Mouse (Mus musculus) stomach, embryonic 15.5 days (tissue): ENCODE measurements around the gene Spop. TPM values are rescaled to one million over a fixed set of nuclear protein-coding genes. Genes with fewer than 3 reads are reported as not detected.
"Not testable (repeated sequence)": the region's sequence is repeated elsewhere in the genome, so short reads cannot be mapped to it uniquely, and the experiment has no call there.

Experiments used
- ATAC-seq: fragments of 200-750 bp; cut with Nextera tagmentation; 2 replicates; pipeline ENCODE4 v1.8.0; 2017; ENCODE audit warnings: low read depth, moderate number of reproducible peaks, moderate TSS enrichment; ENCODE audit not compliant: insufficient read depth, low FRiP score
- H3K27ac ChIP-seq: fragments of 300-500 bp; sonication (generic); 2 replicates; pipeline ENCODE4 v1.5.1; 2015; ENCODE audit warnings: mild to moderate bottlenecking, inconsistent platforms
- H3K27me3 ChIP-seq: fragments of 300-500 bp; sonication (generic); replicated peaks from 2 replicates; pipeline ENCODE4 v1.6.1; 2015; ENCODE audit warnings: inconsistent platforms
- H3K36me3 ChIP-seq: fragments of 300-500 bp; sonication (generic); 2 replicates; pipeline ENCODE4 v1.6.1; 2015; ENCODE audit warnings: inconsistent platforms
- H3K4me1 ChIP-seq: fragments of 300-500 bp; sonication (generic); 2 replicates; pipeline ENCODE4 v1.6.1; 2015; ENCODE audit warnings: inconsistent platforms
- H3K4me2 ChIP-seq: fragments of 300-500 bp; sonication (generic); 2 replicates; pipeline ENCODE4 v1.6.1; 2015; ENCODE audit warnings: mild to moderate bottlenecking, inconsistent platforms
- H3K4me3 ChIP-seq: fragments of 300-500 bp; sonication (generic); replicated peaks from 2 replicates; pipeline ENCODE4 v1.5.1; 2015; ENCODE audit warnings: inconsistent platforms
- H3K9ac ChIP-seq: fragments of 300-500 bp; sonication (generic); 2 replicates; pipeline ENCODE4 v1.6.1; 2015; ENCODE audit warnings: inconsistent platforms
- H3K9me3 ChIP-seq: fragments of 300-500 bp; sonication (generic); 2 replicates; pipeline ENCODE4 v1.6.1; 2016; ENCODE audit warnings: inconsistent platforms
- WGBS: fragments of 180-500 bp; shearing (Covaris S2); methylation state at CpG from one replicate; pipeline ENCODE4 v1.1.7; 2015; 5-methylcytosine and 5-hydroxymethylcytosine counted together
- polyA plus RNA-seq: library from polyadenylated mRNA; unstranded; fragments of >200 nt; fragmentation: Nextera tagmentation; extraction: Ambion mirVana; gene quantifications from 2 replicates; pipeline ENCODE4 v1.2.1, GENCODE M21; 2015

Spop gene
- polyA plus RNA-seq, 1 experiment from 2014 or later, result 142 TPM

GRCm38 (mm10) chr11:95405771-95406170 is 8.1 kb upstream of the Spop start:
- Histone ChIP-seq H3K4me1 (0 out of 2 replicates have a peak, but pooled peaks cover 3% of the 10 kb centered on the region), H3K9ac (no peak overlapping the region), H3K27me3 (no peaks in the 10 kb centered on the region), H3K4me3 (no peak overlapping the region), H3K9me3 (no peaks in the 10 kb centered on the region), H3K36me3 (no peaks in the 10 kb centered on the region), H3K27ac (no peak overlapping the region), H3K4me2 (no peak overlapping the region)
- no peak for ATAC-seq
- whole genome bisulfite sequencing, result 72% methylated on average over 4 of the region's 4 CpGs

GRCm38 (mm10) chr11:95406398-95406797 is 7.5 kb upstream of the Spop start:
- not testable (repeated sequence) for H3K27me3 ChIP-seq, ATAC-seq, H3K36me3 ChIP-seq, H3K27ac ChIP-seq, H3K4me1 ChIP-seq, H3K9me3 ChIP-seq, H3K4me3 ChIP-seq, H3K4me2 ChIP-seq, H3K9ac ChIP-seq
- 83% methylated on average over 5 of the region's 5 CpGs for WGBS

GRCm38 (mm10) chr11:95409450-95410112 is 4.3 kb upstream of the Spop start:
- H3K27me3 ChIP-seq, result no peaks in the 10 kb centered on the region
- H3K4me2 ChIP-seq, result no peak overlapping the region
- H3K9me3 ChIP-seq, result no peaks in the 10 kb centered on the region
- ATAC-seq, result no peak
- no peaks in the 10 kb centered on the region for H3K36me3 ChIP-seq
- no peak overlapping the region for H3K27ac ChIP-seq
- no peak overlapping the region for H3K9ac ChIP-seq
- 81% methylated on average over 10 of the region's 10 CpGs for WGBS
- H3K4me3 ChIP-seq, result no peak overlapping the region
- no peaks in the 10 kb centered on the region for H3K4me1 ChIP-seq

GRCm38 (mm10) chr11:95411453-95412013 is 2.3 kb upstream of the Spop start:
- H3K27me3 ChIP-seq, result no peaks in the 10 kb centered on the region
- ATAC-seq, result no peak
- H3K4me3 ChIP-seq, result no peak overlapping the region
- no peak overlapping the region for H3K27ac ChIP-seq
- no peaks in the 10 kb centered on the region for H3K36me3 ChIP-seq
- WGBS, result 66% methylated on average over 6 of the region's 6 CpGs
- H3K4me2 ChIP-seq, result no peak overlapping the region
- H3K4me1 ChIP-seq, result peaks cover 8% of the 10 kb centered on the region
- no peaks in the 10 kb centered on the region for H3K9me3 ChIP-seq
- no peak overlapping the region for H3K9ac ChIP-seq

GRCm38 (mm10) chr11:95412615-95413014 is 1.3 kb upstream of the Spop start:
- H3K9ac ChIP-seq, result no peak overlapping the region
- no peak for ATAC-seq
- peaks cover 12% of the 10 kb centered on the region for H3K4me1 ChIP-seq
- H3K27me3 ChIP-seq, result no peaks in the 10 kb centered on the region
- no peaks in the 10 kb centered on the region for H3K36me3 ChIP-seq
- no peak overlapping the region for H3K4me3 ChIP-seq
- 73% methylated on average over 3 of the region's 3 CpGs for WGBS
- no peaks in the 10 kb centered on the region for H3K9me3 ChIP-seq
- H3K4me2 ChIP-seq, result no peak overlapping the region
- no peak overlapping the region for H3K27ac ChIP-seq

GRCm38 (mm10) chr11:95414536-95415161 is 769 bp downstream of the Spop start:
- peak overlapping the region; percentile 74 for H3K4me2 ChIP-seq
- H3K4me3 ChIP-seq, result peak overlapping the region; percentile 71
- H3K9me3 ChIP-seq, result no peaks in the 10 kb centered on the region
- under 1% methylated on average over 28 of the region's 28 CpGs for WGBS
- peak overlapping the region; percentile 27; the same call in 1 of the 2 replicates for H3K9ac ChIP-seq
- no peaks in the 10 kb centered on the region for H3K36me3 ChIP-seq
- peak; percentile 84 for ATAC-seq
- no peaks in the 10 kb centered on the region for H3K27me3 ChIP-seq
- H3K27ac ChIP-seq, result peak overlapping the region; percentile 97
- H3K4me1 ChIP-seq, result peaks cover 12% of the 10 kb centered on the region

GRCm38 (mm10) chr11:95415931-95416330 is 2.1 kb downstream of the Spop start:
- Histone ChIP-seq H3K36me3 (no peaks in the 10 kb centered on the region), H3K27me3 (no peaks in the 10 kb centered on the region), H3K9ac (no peak overlapping the region), H3K4me3 (peak overlapping the region; percentile 71; the same call in 1 of the 2 replicates), H3K4me1 (peaks cover 12% of the 10 kb centered on the region), H3K27ac (peak overlapping the region; percentile 12; the same call in 1 of the 2 replicates), H3K4me2 (peak overlapping the region; percentile 74), H3K9me3 (no peaks in the 10 kb centered on the region)
- no peak for ATAC-seq

- H3K4me2 ChIP-seq, result no peak overlapping the region
- no peaks in the 10 kb centered on the region for H3K27me3 ChIP-seq
- H3K27ac ChIP-seq, result no peak overlapping the region
- H3K4me1 ChIP-seq, result peaks cover 12% of the 10 kb centered on the region
- ATAC-seq, result no peak
- no peaks in the 10 kb centered on the region for H3K36me3 ChIP-seq
- no peaks in the 10 kb centered on the region for H3K9me3 ChIP-seq
- no peak overlapping the region for H3K4me3 ChIP-seq
- WGBS, result 80% methylated on average over 5 of the region's 5 CpGs
- no peak overlapping the region for H3K9ac ChIP-seq
Measured at GRCm38 (mm10) chr11:95417341-95417740, 3.5 kb downstream of the Spop start.

GRCm38 (mm10) chr11:95420880-95421435 is 7.1 kb downstream of the Spop start:
- no peaks in the 10 kb centered on the region for H3K36me3 ChIP-seq
- no peak for ATAC-seq
- no peak overlapping the region for H3K4me3 ChIP-seq
- H3K27ac ChIP-seq, result no peak overlapping the region
- H3K9me3 ChIP-seq, result no peaks in the 10 kb centered on the region
- H3K27me3 ChIP-seq, result no peaks in the 10 kb centered on the region
- H3K4me2 ChIP-seq, result no peak overlapping the region
- 80% methylated on average over 2 of the region's 2 CpGs for WGBS
- H3K4me1 ChIP-seq, result peaks cover 9% of the 10 kb centered on the region
- no peak overlapping the region for H3K9ac ChIP-seq

- Histone ChIP-seq H3K4me2 (no peak overlapping the region), H3K4me1 (no peaks in the 10 kb centered on the region), H3K27ac (no peak overlapping the region), H3K4me3 (no peak overlapping the region), H3K36me3 (no peaks in the 10 kb centered on the region), H3K9me3 (no peaks in the 10 kb centered on the region), H3K9ac (no peak overlapping the region), H3K27me3 (no peaks in the 10 kb centered on the region)
- WGBS, result 78% methylated on average over 3 of the region's 3 CpGs
- ATAC-seq, result no peak
Measured at GRCm38 (mm10) chr11:95423505-95423904, 9.6 kb downstream of the Spop start.

GRCm38 (mm10) chr11:95431344-95431743 is 17.5 kb downstream of the Spop start:
- H3K4me3 ChIP-seq, result no peak overlapping the region
- WGBS, result 61% methylated on average over 2 of the region's 2 CpGs
- H3K36me3 ChIP-seq, result no peaks in the 10 kb centered on the region
- H3K27ac ChIP-seq, result no peak overlapping the region
- H3K27me3 ChIP-seq, result no peaks in the 10 kb centered on the region
- 0 out of 2 replicates have a peak, but pooled peaks cover 2% of the 10 kb centered on the region for H3K4me1 ChIP-seq
- H3K9me3 ChIP-seq, result no peaks in the 10 kb centered on the region
- ATAC-seq, result no peak
- no peak overlapping the region for H3K9ac ChIP-seq
- H3K4me2 ChIP-seq, result no peak overlapping the region

- Histone ChIP-seq H3K27ac (peak overlapping the region; percentile 53; the same call in 1 of the 2 replicates), H3K9me3 (no peaks in the 10 kb centered on the region), H3K4me3 (no peak overlapping the region), H3K4me1 (0 out of 2 replicates have a peak, but pooled peaks cover 2% of the 10 kb centered on the region), H3K27me3 (no peaks in the 10 kb centered on the region), H3K36me3 (no peaks in the 10 kb centered on the region; the same call in 1 of the 2 replicates), H3K4me2 (no peak overlapping the region), H3K9ac (no peak overlapping the region)
- no peak for ATAC-seq
- WGBS, result 81% methylated on average over 2 of the region's 2 CpGs
Measured at GRCm38 (mm10) chr11:95432194-95432593, 18.3 kb downstream of the Spop start.
